Mouse (Mus musculus) ES-Bruce4 (cell line): ENCODE measurements around the gene Ankfy1.

Source experiments
- CTCF ChIP-seq: IDR thresholded peaks from one replicate; pipeline ENCODE4 v1.8.1; 2011; ENCODE audit warnings: low read depth, low read length
- POLR2A ChIP-seq: IDR thresholded peaks from one replicate; pipeline ENCODE4 v1.8.1; 2011; ENCODE audit warnings: low read length; ENCODE audit not compliant: insufficient read depth

DNA sequence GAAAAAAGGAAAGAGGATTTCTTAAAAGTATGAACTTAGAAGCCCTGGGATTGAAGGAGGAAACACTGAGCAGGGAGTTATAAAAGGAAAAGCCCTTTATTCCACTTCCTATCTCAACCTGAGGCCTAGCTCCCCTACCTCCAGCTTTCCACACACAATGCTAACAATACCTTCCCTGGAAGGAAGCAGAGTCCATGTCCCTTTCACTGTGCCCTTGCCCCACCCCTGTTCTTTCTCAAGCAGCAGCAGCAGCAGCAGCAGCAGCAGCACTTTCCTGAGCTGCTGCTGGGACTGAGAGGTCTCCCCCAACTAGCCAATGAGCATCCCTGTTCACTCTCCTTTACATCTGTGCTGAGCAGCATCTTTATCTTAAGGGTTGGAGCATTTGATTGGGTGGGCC is 89.2 kb downstream of the Ankfy1 start:
- TF ChIP-seq POLR2A: no peak
- no peak for TF ChIP-seq CTCF
